Mouse (Mus musculus) G1E-ER4 (cell line): ENCODE results near the gene Lmo2. TPM values are rescaled to one million over a fixed set of nuclear protein-coding genes. Genes with fewer than 3 reads are reported as not detected.

Experiments used
- GATA1 ChIP-seq: IDR thresholded peaks from one replicate; pipeline ENCODE4 v1.8.0; 2012; ENCODE audit warnings: low read length, inconsistent platforms
- polyA plus RNA-seq: library from polyadenylated mRNA; stranded (reverse); fragments of >175 nt; gene quantifications from 2 replicates; pipeline ENCODE4 v1.2.3, GENCODE M21; 2012

Gene Lmo2
- polyA plus RNA-seq, 1 experiment = 771 TPM

- TF ChIP-seq GATA1 = no peak
Measured at GRCm38 (mm10) chr2:103962349-103962748, 4.6 kb downstream of the Lmo2 start.

- TF ChIP-seq GATA1 = no peak
Measured at GRCm38 (mm10) chr2:103965391-103965790, 7.6 kb downstream of the Lmo2 start.

- no peak for TF ChIP-seq GATA1
Measured at GRCm38 (mm10) chr2:103968186-103968585, 10.4 kb downstream of the Lmo2 start.

GRCm38 (mm10) chr2:103968919-103969436, 11.2 kb downstream of the Lmo2 start:
- TF ChIP-seq GATA1 = no peak

- no peak for TF ChIP-seq GATA1
Measured at GRCm38 (mm10) chr2:103969437-103970040, 11.8 kb downstream of the Lmo2 start.

- TF ChIP-seq GATA1 = no peak
Measured at GRCm38 (mm10) chr2:103970041-103970790, 12.4 kb downstream of the Lmo2 start.

GRCm38 (mm10) chr2:103970791-103971649, 13.2 kb downstream of the Lmo2 start:
- no peak for TF ChIP-seq GATA1

GRCm38 (mm10) chr2:103971838-103972237, 14.1 kb downstream of the Lmo2 start:
- no peak for TF ChIP-seq GATA1

GRCm38 (mm10) chr2:103975904-103976303, 18.1 kb downstream of the Lmo2 start:
- TF ChIP-seq GATA1 = no peak

GRCm38 (mm10) chr2:103977216-103977615, 19.4 kb downstream of the Lmo2 start:
- no peak for TF ChIP-seq GATA1

- no peak for TF ChIP-seq GATA1
Measured at GRCm38 (mm10) chr2:103977716-103978115, 19.9 kb downstream of the Lmo2 start.

GRCm38 (mm10) chr2:103982250-103982649, 24.5 kb downstream of the Lmo2 start:
- no peak for TF ChIP-seq GATA1

GRCm38 (mm10) chr2:103983146-103983545, 25.4 kb downstream of the Lmo2 start:
- TF ChIP-seq GATA1 = no peak

GRCm38 (mm10) chr2:103989724-103990123, 31.9 kb downstream of the Lmo2 start:
- TF ChIP-seq GATA1 = no peak

GRCm38 (mm10) chr2:103991303-103991702, 33.5 kb downstream of the Lmo2 start:
- TF ChIP-seq GATA1 = no peak

- no peak for TF ChIP-seq GATA1
Measured at GRCm38 (mm10) chr2:103992162-103992561, 34.4 kb downstream of the Lmo2 start.
